Mouse (Mus musculus) CH12.LX (cell line): Measurements from ENCODE around the gene Bach2. TPM values are rescaled to one million over a fixed set of nuclear protein-coding genes. Genes with fewer than 3 reads are reported as not detected.

Source experiments
- DNase-seq: peaks from one replicate; pipeline ENCODE4 v3.0.0-alpha.2; 2013; ENCODE audit errors: extremely low read depth
- H3K27ac ChIP-seq: 2 replicates; pipeline ENCODE4 v1.5.1; 2012; ENCODE audit warnings: low read depth, mild to moderate bottlenecking, control low read depth, moderate library complexity; ENCODE audit not compliant: insufficient read depth
- H3K27me3 ChIP-seq: replicated peaks from 2 replicates; pipeline ENCODE3; 2012; ENCODE audit warnings: inconsistent platforms
- H3K36me3 ChIP-seq, 2 experiments: replicated peaks in 1 of 2; 2 replicates each; pipeline versions ENCODE3 to v1.6.1; 2012; ENCODE audit warnings: inconsistent platforms in 1 of 2, low read length in 1 of 2, mild to moderate bottlenecking in 1 of 2, mixed read lengths in 1 of 2, moderate library complexity in 1 of 2; ENCODE audit not compliant: control insufficient read depth in 1 of 2, insufficient read depth in 1 of 2
- H3K4me1 ChIP-seq, 2 experiments: 2 replicates each; pipeline ENCODE4 v1.6.1; 2012; ENCODE audit warnings: inconsistent platforms in 1 of 2, moderate library complexity in 1 of 2; ENCODE audit not compliant: insufficient read depth in 2 of 2, control insufficient read depth in 1 of 2
- H3K4me2 ChIP-seq: 2 replicates; pipeline ENCODE4 v1.6.1; 2012; ENCODE audit warnings: low read depth, mild to moderate bottlenecking, control low read depth; ENCODE audit not compliant: poor library complexity, insufficient read depth, severe bottlenecking
- H3K4me3 ChIP-seq, 3 experiments: fragments of 150-350 bp in 1 of 3; sonication (generic) in 1 of 3; replicated peaks in 1 of 3; 2 replicates each; pipeline versions ENCODE3 to v1.5.1; 2011 to 2012; ENCODE audit warnings: low read depth in 2 of 3, low read length in 2 of 3, mild to moderate bottlenecking in 2 of 3, moderate library complexity in 2 of 3, control low read depth in 1 of 3, improper control_type of control experiment in 1 of 3, inconsistent platforms in 1 of 3, mixed read lengths in 1 of 3; ENCODE audit not compliant: poor library complexity in 1 of 3
- H3K79me2 ChIP-seq: replicated peaks from 2 replicates; pipeline ENCODE4 v1.6.1; 2012; ENCODE audit warnings: mild to moderate bottlenecking, moderate library complexity; ENCODE audit not compliant: control insufficient read depth, poor library complexity, insufficient read depth, severe bottlenecking; ENCODE audit errors: extremely low read depth
- H3K9ac ChIP-seq: 2 replicates; pipeline ENCODE4 v1.6.1; 2012; ENCODE audit warnings: low read depth, mild to moderate bottlenecking, control low read depth, moderate library complexity; ENCODE audit not compliant: insufficient read depth
- H3K9me3 ChIP-seq: replicated peaks from 2 replicates; pipeline ENCODE3; 2012; ENCODE audit warnings: low read length, inconsistent platforms, mixed read lengths
- BHLHE40 ChIP-seq: IDR thresholded peaks from 2 replicates; pipeline ENCODE4 v1.6.1; 2011; ENCODE audit warnings: mild to moderate bottlenecking, low read depth, low read length, improper control_type of control experiment
- CHD1 ChIP-seq: IDR thresholded peaks from 2 replicates; pipeline ENCODE4 v1.6.1; 2012; ENCODE audit warnings: low read depth, low read length, improper control_type of control experiment, inconsistent platforms
- CHD2 ChIP-seq: IDR thresholded peaks from 2 replicates; pipeline ENCODE4 v1.6.1; 2011; ENCODE audit warnings: low read length, improper control_type of control experiment
- CTCF ChIP-seq, 2 experiments: IDR thresholded peaks in 1 of 2; conservative IDR thresholded peaks in 1 of 2; 2 replicates each; pipeline ENCODE4 v1.5.1; 2011 to 2012; ENCODE audit warnings: low read depth in 2 of 2, low read length in 2 of 2, improper control_type of control experiment in 1 of 2, inconsistent platforms in 1 of 2, mild to moderate bottlenecking in 1 of 2, moderate library complexity in 1 of 2
- E2F4 ChIP-seq: IDR thresholded peaks from 2 replicates; pipeline ENCODE4 v1.6.1; 2011; ENCODE audit warnings: low read depth, low read length, improper control_type of control experiment; ENCODE audit not compliant: insufficient replicate concordance
- ELF1 ChIP-seq: IDR thresholded peaks from 2 replicates; pipeline ENCODE4 v1.6.1; 2014; ENCODE audit warnings: low read depth, mild to moderate bottlenecking, inconsistent platforms, low read length, improper control_type of control experiment
- EP300 ChIP-seq: IDR thresholded peaks from 2 replicates; pipeline ENCODE4 v1.6.1; 2011; ENCODE audit warnings: low read length, improper control_type of control experiment
- ETS1 ChIP-seq: conservative IDR thresholded peaks from 2 replicates; pipeline ENCODE4 v1.6.1; 2012; ENCODE audit warnings: low read depth, mild to moderate bottlenecking, inconsistent platforms, low read length, improper control_type of control experiment, moderate library complexity
- GABPA ChIP-seq: IDR thresholded peaks from 2 replicates; pipeline ENCODE4 v1.6.1; 2012; ENCODE audit warnings: low read depth, low read length, improper control_type of control experiment, inconsistent platforms; ENCODE audit not compliant: insufficient replicate concordance
- HCFC1 ChIP-seq: IDR thresholded peaks from 2 replicates; pipeline ENCODE4 v1.6.1; 2012; ENCODE audit warnings: low read depth, mild to moderate bottlenecking, inconsistent platforms, low read length, improper control_type of control experiment
- IRF4 ChIP-seq: IDR thresholded peaks from 2 replicates; pipeline ENCODE4 v1.6.1; 2014; ENCODE audit warnings: low read depth, mild to moderate bottlenecking, inconsistent platforms, low read length, improper control_type of control experiment
- JUND ChIP-seq: conservative IDR thresholded peaks from 2 replicates; pipeline ENCODE4 v1.6.1; 2011; ENCODE audit warnings: low read depth, low read length, improper control_type of control experiment
- KAT2A ChIP-seq: IDR thresholded peaks from 2 replicates; pipeline ENCODE4 v1.6.1; 2012; ENCODE audit warnings: low read length, improper control_type of control experiment, inconsistent platforms; ENCODE audit not compliant: insufficient replicate concordance
- MAFK ChIP-seq: IDR thresholded peaks from 2 replicates; pipeline ENCODE4 v1.6.1; 2011; ENCODE audit warnings: low read length, improper control_type of control experiment; ENCODE audit not compliant: insufficient replicate concordance
- MAX ChIP-seq: IDR thresholded peaks from 2 replicates; pipeline ENCODE4 v1.6.1; 2011; ENCODE audit warnings: low read length, improper control_type of control experiment
- MAZ ChIP-seq: IDR thresholded peaks from 2 replicates; pipeline ENCODE4 v1.6.1; 2012; ENCODE audit warnings: low read depth, mild to moderate bottlenecking, inconsistent platforms, low read length, improper control_type of control experiment, moderate library complexity
- MEF2A ChIP-seq: IDR thresholded peaks from 2 replicates; pipeline ENCODE4 v1.6.1; 2014; ENCODE audit warnings: low read depth, mild to moderate bottlenecking, inconsistent platforms, low read length, improper control_type of control experiment, borderline replicate concordance
- MXI1 ChIP-seq: IDR thresholded peaks from 2 replicates; pipeline ENCODE4 v1.6.1; 2011; ENCODE audit warnings: mild to moderate bottlenecking, low read depth, low read length, improper control_type of control experiment
- NELFE ChIP-seq: IDR thresholded peaks from 2 replicates; pipeline ENCODE4 v1.6.1; 2011; ENCODE audit warnings: low read depth, low read length, improper control_type of control experiment
- NRF1 ChIP-seq: IDR thresholded peaks from 2 replicates; pipeline ENCODE4 v1.6.1; 2014; ENCODE audit warnings: low read depth, mild to moderate bottlenecking, inconsistent platforms, low read length, improper control_type of control experiment, moderate library complexity
- PAX5 ChIP-seq: IDR thresholded peaks from 2 replicates; pipeline ENCODE4 v1.6.1; 2012; ENCODE audit warnings: low read length, inconsistent platforms, mixed read lengths
- POLR2A ChIP-seq: IDR thresholded peaks from 2 replicates; pipeline ENCODE4 v1.6.1; 2011; ENCODE audit warnings: low read depth, mild to moderate bottlenecking, improper control_type of control experiment, low read length
- POLR2AphosphoS2 ChIP-seq: IDR thresholded peaks from 2 replicates; pipeline ENCODE4 v1.6.1; 2011; ENCODE audit warnings: low read depth, low read length, improper control_type of control experiment
- RAD21 ChIP-seq: IDR thresholded peaks from 2 replicates; pipeline ENCODE4 v1.6.1; 2011; ENCODE audit warnings: low read depth, mild to moderate bottlenecking, low read length, improper control_type of control experiment, moderate library complexity
- RCOR1 ChIP-seq: conservative IDR thresholded peaks from 2 replicates; pipeline ENCODE4 v1.6.1; 2012; ENCODE audit warnings: low read depth, mild to moderate bottlenecking, inconsistent platforms, low read length, improper control_type of control experiment
- SIN3A ChIP-seq: IDR thresholded peaks from 2 replicates; pipeline ENCODE4 v1.6.1; 2012; ENCODE audit warnings: low read length, improper control_type of control experiment, inconsistent platforms
- TCF12 ChIP-seq: IDR thresholded peaks from 2 replicates; pipeline ENCODE4 v1.6.1; 2014; ENCODE audit warnings: low read depth, mild to moderate bottlenecking, inconsistent platforms, low read length, improper control_type of control experiment
- UBTF ChIP-seq: IDR thresholded peaks from 2 replicates; pipeline ENCODE4 v1.6.1; 2012; ENCODE audit warnings: low read depth, mild to moderate bottlenecking, inconsistent platforms, low read length, improper control_type of control experiment, moderate library complexity
- USF1 ChIP-seq: IDR thresholded peaks from 2 replicates; pipeline ENCODE4 v1.6.1; 2014; ENCODE audit warnings: low read depth, mild to moderate bottlenecking, inconsistent platforms, low read length, improper control_type of control experiment
- USF2 ChIP-seq: conservative IDR thresholded peaks from 2 replicates; pipeline ENCODE4 v1.6.1; 2011; ENCODE audit warnings: low read depth, low read length, improper control_type of control experiment
- ZC3H11A ChIP-seq: IDR thresholded peaks from 2 replicates; pipeline ENCODE4 v1.6.1; 2012; ENCODE audit warnings: low read depth, mild to moderate bottlenecking, inconsistent platforms, low read length, improper control_type of control experiment
- ZKSCAN1 ChIP-seq: IDR thresholded peaks from 2 replicates; pipeline ENCODE4 v1.6.1; 2012; ENCODE audit warnings: low read depth, inconsistent platforms, low read length, improper control_type of control experiment, borderline replicate concordance
- dilution Hi-C: fragments of 300-500 bp; cut with MboI; formaldehyde crosslinking; loops from 2 replicates; pipeline ENCODE4 v1.14.3; 2020; ENCODE audit warnings: low sequenced_read_pairs; ENCODE audit not compliant: extremely low pct_unique_long_range_greater_than_20kb, extremely low pct_ligation_motif_present
- in situ Hi-C: fragments of 300-500 bp; cut with MboI; formaldehyde crosslinking; loops from 3 replicates; pipeline ENCODE4 v1.14.3; 2019; ENCODE audit warnings: low sequenced_read_pairs, low pct_ligation_motif_present, low pct_unique_long_range_greater_than_20kb, mixed read lengths
- polyA plus RNA-seq: library from polyadenylated mRNA; unstranded; fragments of >175 nt; gene quantifications from 2 replicates; pipeline ENCODE4 v1.2.1, GENCODE M21; 2012; ENCODE audit warnings: low read depth; ENCODE audit not compliant: insufficient read length
- total RNA-seq, 2 experiments: library from RNA; depleted of rRNA; stranded (reverse); fragments of 300-350 nt in 1 of 2; fragments of >200 nt in 1 of 2; gene quantifications; 2 replicates each; pipeline ENCODE4 v1.2.3; 2012 to 2014

Bach2 gene
- total and polyA plus RNA-seq, 3 experiments = 0.11 TPM; not detected in 2

DNA sequence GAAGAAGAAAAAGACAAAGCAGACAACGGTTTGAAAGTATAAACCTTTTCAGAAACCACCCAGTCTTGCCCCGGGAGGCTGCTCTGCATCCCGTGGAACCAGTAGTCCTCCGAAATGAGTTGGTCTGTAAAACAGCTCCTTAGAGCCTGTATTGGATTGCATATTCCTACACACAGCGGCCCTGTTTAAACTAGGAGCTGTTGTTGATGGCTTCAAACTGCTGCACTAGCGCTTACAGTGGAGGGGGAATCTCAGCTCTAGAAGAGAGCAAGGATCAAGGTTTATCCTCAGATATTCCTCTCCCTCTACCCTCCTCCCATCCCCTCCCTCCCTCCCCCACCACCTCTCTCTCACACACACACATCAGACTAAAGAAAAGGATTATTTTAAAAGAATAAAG lies 345.6 kb downstream of the Bach2 start:
- Histone ChIP-seq H3K9ac (no peak overlapping the region), H3K4me3 (no peak overlapping the region), H3K27ac (no peak overlapping the region), H3K4me2 (no peak overlapping the region), H3K79me2 (no peaks in the 10 kb centered on the region), H3K9me3 (no peaks in the 10 kb centered on the region), H3K27me3 (no peaks in the 10 kb centered on the region), H3K4me1 (peaks cover 11 to 24% of the 10 kb centered on the region in 2 experiments), H3K36me3 (no peaks in the 10 kb centered on the region)
- no peak for DNase-seq
- dilution Hi-C loops (no loop called here), in situ Hi-C loops (loop anchor here (10.0 kb wide), 1 partner anchor 531 kb away; no protein-coding TSS in a partner anchor)
- TF ChIP-seq ZC3H11A = no peak
- no peak for TF ChIP-seq HCFC1
- TF ChIP-seq IRF4 = no peak
- no peak for TF ChIP-seq CHD2
- TF ChIP-seq PAX5 = no peak
- TF ChIP-seq USF2 = no peak
- no peak for TF ChIP-seq SIN3A
- TF ChIP-seq BHLHE40 = no peak
- no peak for TF ChIP-seq POLR2AphosphoS2
- TF ChIP-seq MAZ = no peak

DNA sequence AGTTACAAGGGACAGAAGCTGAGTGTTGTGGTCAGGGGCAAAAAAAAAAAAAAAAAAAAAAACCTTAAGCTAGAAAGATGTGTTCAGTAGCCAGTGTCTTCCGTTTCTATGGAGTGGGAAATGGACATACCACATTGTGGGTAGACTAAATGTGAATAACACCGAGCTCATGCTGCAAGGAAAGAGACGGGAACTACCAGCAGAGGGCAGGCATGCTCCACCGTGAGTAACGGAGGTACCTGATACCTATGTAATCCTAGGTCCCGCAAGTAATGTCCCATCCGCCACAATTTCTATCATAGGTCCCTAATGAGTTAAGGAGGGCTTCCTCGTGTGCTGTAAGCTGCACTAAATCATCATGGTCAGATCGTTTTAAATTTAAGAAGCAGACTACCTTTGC lies 348.0 kb downstream of the Bach2 start:
- no peaks in the 10 kb centered on the region for H3K79me2 ChIP-seq
- no peaks in the 10 kb centered on the region for H3K27me3 ChIP-seq
- H3K9ac ChIP-seq = peak overlapping the region; percentile 3; the same call in 1 of the 2 replicates
- peak; percentile 82 for DNase-seq
- peak overlapping the region; percentile 51 for H3K4me2 ChIP-seq
- peak overlapping the region in 2 of 3 experiments; percentile 9 to 24 for H3K4me3 ChIP-seq
- no peaks in the 10 kb centered on the region for H3K36me3 ChIP-seq
- in situ Hi-C loops (loop anchor here (10.0 kb wide), 1 partner anchor 528 kb away; no protein-coding TSS in a partner anchor), dilution Hi-C loops (no loop called here)
- H3K9me3 ChIP-seq = no peaks in the 10 kb centered on the region
- H3K4me1 ChIP-seq = peaks cover 8 to 17% of the 10 kb centered on the region in 2 experiments
- no peak overlapping the region for H3K27ac ChIP-seq
- TF ChIP-seq E2F4 = no peak
- peak; percentile 34 for TF ChIP-seq ZC3H11A
- no peak for TF ChIP-seq PAX5
- TF ChIP-seq CTCF (conservative IDR thresholded peaks at IDR 0.05 in 1 of 2, IDR thresholded peaks at IDR 0.05 in 1 of 2; ENCODE audit: low read depth in 2 of 2, low read length in 2 of 2) = peak; percentile 89 to 91
- TF ChIP-seq ZKSCAN1 = no peak
- no peak for TF ChIP-seq CHD1
- 0 out of 2 replicates have a peak, but pooled peaks have one; percentile 11 for TF ChIP-seq HCFC1
- no peak for TF ChIP-seq KAT2A
- no peak for TF ChIP-seq UBTF
- TF ChIP-seq ETS1 = no peak
- TF ChIP-seq MEF2A = no peak; the same call in 1 of the 2 replicates
- TF ChIP-seq USF2 = no peak
- TF ChIP-seq SIN3A = no peak
- no peak for TF ChIP-seq EP300
- peak; percentile 93 for TF ChIP-seq RAD21
- TF ChIP-seq MAX = no peak
- TF ChIP-seq MAFK = no peak
- no peak for TF ChIP-seq RCOR1
- no peak for TF ChIP-seq NELFE
- no peak for TF ChIP-seq MXI1
- TF ChIP-seq TCF12 = no peak
- TF ChIP-seq GABPA = no peak
- TF ChIP-seq MAZ = no peak
- no peak for TF ChIP-seq JUND
- no peak for TF ChIP-seq POLR2AphosphoS2
- TF ChIP-seq USF1 = no peak
- no peak for TF ChIP-seq NRF1
- no peak for TF ChIP-seq ELF1
- TF ChIP-seq POLR2A = no peak
